Mouse (Mus musculus) embryo, embryonic 10 days (tissue): Measurements from ENCODE around the gene Dtnbp1.

Experiments used
- DNase-seq: peaks from one replicate; pipeline ENCODE4 v3.0.0-alpha.2; 2015; ENCODE audit warnings: low spot score

Gene Dtnbp1

DNA sequence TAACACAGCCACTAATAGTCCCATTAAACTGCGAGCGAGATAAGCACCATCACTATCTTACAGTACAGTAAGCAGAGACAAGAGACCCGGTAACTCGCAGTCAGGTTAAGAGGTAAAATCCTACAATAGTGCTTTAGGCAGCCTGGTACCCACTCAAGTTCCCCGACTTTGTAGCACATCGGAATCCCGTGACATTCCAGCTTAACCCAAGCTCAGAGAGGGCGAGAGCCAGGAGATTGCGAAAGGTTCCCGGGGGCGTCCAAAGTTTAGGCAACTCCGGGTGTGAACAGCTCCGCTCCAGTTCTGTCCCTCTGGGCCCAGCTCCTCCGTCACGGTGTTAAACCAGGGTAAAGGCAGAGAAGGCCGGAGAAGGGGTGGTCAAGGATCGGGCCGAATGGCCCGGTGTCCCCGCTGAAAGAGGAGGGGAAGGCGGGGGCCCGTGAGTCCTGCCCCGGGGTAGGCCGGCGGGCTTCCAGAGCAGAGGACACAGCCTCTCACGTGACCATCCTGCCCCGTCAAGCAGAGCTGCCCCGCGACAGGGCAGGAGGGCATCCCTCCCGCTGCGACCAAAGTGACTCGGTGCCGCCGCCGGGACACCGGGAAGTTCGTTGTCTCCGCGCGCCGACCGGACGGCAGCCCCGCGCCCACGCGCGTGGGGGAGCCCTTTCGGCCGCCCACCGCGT, 578 bp downstream of the Dtnbp1 start:
- peak; percentile 70 for DNase-seq

GRCm38 (mm10) chr13:45000836-45001227, 1.1 kb downstream of the Dtnbp1 start:
- DNase-seq = peak; percentile 70

DNA sequence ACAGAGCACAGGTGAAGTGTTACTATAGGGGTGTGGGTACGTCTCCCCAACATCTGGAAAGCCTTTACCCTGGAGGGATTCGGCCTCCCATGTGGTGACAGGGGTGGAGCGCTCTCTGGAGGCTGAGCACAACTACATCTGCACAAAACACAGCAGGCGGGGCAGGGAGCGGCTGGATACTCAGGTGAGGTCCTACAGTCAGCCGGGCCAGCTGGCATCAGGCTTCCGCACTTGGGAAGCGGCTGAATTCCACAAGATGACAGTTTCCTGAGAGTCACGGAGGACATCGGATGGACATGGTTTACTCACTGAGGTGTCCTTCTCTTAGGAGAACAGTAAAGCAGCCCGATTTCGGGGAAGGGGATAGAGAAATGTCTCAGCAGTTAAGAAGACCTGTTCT, 2.7 kb downstream of the Dtnbp1 start:
- DNase-seq = no peak

GRCm38 (mm10) chr13:44996339-44996738, 5.6 kb downstream of the Dtnbp1 start:
- DNase-seq = no peak

GRCm38 (mm10) chr13:44992550-44993205, 9.3 kb downstream of the Dtnbp1 start:
- no peak for DNase-seq

DNA sequence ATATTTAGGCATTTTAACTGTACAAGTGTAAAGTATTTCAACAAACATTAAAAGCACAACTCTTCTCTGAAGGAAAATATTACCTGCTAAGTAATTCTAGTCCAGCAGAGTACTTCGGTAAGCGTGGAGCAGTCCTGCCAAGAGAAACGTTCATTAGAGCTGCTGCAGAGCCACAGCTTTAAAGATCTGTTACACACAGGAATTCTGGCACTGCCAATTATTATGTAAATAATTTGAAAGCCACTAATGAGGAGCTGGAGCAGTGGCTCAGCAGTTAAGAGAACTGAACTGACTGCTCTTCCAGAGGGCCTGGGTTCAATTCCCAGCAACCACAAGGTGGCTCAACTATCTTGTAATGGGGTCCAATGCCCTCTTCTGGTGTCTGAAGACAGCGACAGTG, 10.0 kb downstream of the Dtnbp1 start:
- no peak for DNase-seq

- no peak for DNase-seq
Observed at GRCm38 (mm10) chr13:44990073-44990682, 11.8 kb downstream of the Dtnbp1 start.

DNA sequence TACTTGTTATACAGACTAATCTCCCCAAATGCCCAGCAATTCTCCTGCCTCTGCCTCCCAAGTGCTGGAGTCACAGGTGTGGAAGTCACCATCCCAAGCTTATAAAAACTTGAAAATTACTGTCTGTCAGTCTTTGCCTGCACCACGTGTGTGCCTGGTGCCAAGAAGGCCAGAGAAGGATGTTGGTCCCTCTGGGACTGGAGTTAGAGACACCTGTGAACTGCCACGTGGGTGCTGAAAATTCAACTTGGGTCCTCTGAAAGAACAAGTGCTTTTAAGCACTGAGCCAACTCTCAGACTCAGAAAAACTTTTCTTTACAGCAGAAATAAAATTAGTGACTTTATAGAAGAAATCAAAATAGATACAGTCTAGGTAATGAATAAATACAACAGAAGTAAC, 15.6 kb downstream of the Dtnbp1 start:
- DNase-seq = no peak

DNA sequence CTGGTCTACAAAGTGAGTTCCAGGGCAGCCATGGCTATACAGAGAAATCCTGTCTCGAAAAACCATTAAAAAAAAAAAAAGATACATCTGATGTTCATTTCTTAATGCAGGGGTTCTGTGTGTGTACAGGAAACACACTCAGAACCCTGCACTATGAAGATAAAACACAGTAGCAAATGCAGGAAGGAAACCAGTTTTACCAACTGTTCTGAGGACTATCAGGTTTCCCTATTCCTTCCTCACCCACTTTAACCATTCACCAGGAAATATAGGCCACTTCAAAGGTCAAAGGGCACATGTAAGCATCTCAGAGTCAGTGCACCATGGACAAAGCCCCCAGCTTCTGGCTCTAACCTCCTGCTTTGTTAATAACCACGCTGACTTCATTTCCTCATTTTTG, 16.6 kb downstream of the Dtnbp1 start:
- peak; percentile 33 for DNase-seq

GRCm38 (mm10) chr13:44983635-44984401, 18.1 kb downstream of the Dtnbp1 start:
- no peak for DNase-seq

DNA sequence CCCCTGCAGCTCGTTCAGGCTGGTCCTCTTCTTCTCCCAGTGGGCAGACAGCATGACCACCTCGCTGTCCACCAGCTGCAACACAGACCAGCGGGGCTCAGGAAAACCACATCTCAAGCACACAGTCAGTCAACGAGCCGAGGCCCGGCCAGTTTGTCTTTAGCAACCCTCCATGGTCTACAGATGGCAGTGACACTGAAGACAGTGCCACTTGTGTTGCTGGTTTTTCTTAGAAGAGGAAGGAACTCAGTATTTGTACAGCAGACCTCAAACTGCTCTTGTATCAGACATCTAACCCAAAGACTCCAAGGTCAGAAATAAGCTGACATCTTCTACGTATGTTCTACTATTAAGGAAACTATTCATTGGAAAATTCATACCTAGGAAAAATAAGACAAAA, 19.1 kb downstream of the Dtnbp1 start:
- no peak for DNase-seq

DNA sequence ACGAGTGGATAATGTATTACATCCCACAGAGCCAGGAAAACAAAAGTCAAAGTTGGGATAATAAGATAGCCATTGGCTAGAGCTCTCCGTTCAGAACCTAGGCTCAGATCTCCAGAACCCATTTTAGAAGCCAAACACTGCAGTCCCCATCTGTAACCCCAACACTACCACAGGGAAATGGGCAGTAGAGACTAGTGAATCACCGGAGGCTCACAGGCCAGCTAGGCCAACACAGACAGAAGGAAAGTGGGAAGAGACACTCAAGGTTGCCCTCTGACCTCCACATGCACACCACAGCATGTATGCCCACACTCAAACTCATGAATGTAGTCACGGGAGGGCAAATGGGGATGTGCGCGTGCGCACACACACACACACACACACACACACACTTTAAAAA, 22.5 kb downstream of the Dtnbp1 start:
- no peak for DNase-seq

- DNase-seq = peak; percentile 44
Observed at GRCm38 (mm10) chr13:44977483-44978141, 24.3 kb downstream of the Dtnbp1 start.

- no peak for DNase-seq
Observed at GRCm38 (mm10) chr13:44977059-44977458, 24.9 kb downstream of the Dtnbp1 start.

GRCm38 (mm10) chr13:44960542-44961291, 41.2 kb downstream of the Dtnbp1 start:
- DNase-seq = no peak

GRCm38 (mm10) chr13:44957049-44957448, 44.9 kb downstream of the Dtnbp1 start:
- no peak for DNase-seq

DNA sequence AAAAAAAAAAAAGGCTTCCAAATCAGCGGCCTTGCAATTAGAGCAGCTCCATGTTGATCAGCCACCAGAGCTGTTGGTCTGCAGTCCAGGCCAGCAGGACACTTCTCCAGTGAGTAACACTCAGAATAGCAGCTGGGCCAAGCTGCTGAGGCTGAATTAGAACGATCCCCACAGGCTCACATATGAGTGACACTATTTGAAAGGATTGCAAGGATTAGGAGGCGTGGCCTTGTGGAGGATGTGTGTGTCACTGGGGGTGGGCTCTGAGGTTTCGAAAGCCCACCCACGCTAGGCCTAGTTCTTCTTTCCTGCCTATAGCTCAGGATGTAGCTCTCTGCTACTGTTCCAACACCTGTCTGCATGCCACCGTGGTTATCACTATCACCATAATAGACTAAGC, 46.2 kb downstream of the Dtnbp1 start:
- no peak for DNase-seq

DNA sequence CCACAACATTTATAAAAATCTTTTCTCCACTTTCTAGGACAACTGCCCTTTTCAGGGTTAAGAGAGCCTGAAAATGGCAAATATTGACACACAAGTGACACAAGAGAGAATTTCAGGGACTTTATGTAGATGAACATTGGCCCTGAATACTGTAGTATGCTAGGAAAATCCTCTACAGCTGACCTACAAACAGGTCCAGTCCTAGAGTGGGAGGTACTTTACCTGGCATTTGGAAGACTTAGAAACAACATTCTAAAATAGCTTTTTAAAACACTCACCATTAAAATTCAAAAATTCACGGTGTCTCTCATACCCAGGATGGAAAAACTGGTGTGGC, 47.7 kb downstream of the Dtnbp1 start:
- no peak for DNase-seq

- DNase-seq = no peak
Observed at GRCm38 (mm10) chr13:44953546-44954231, 48.3 kb downstream of the Dtnbp1 start.

DNA sequence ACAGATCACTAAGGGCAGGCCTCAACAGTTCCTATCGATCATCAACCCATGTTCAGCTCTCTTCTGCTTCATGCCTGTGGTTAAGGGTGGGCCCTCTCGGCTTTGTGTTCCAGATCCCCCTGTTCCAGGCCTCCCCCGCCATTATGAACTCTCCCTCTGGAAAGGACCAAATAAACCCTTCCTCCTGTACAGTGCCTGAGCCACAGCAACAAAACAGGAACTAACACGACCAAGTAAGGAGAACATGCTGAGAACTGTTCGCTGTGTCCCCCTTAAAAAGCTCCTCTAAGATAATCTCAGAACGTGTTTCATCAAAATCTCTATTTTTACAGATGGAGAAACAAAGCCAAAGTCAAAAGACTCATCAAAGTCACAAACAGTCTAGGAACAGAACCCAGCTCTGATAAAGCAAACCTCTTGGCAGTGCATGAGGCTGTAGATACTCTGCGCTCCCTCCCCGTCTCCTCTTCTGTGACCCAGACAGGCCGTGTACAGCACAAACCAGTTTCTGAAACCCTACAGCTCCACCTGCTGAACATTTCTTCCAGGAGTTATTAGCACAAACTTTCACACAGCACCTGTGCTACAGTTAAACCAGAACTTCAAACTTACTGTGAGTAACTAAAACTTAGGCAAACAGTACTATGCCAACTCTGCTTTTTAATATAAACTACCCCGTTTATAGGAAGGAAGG, 49.4 kb downstream of the Dtnbp1 start:
- no peak for DNase-seq
